Mouse (Mus musculus) intestine, embryonic 14.5 days (tissue): Measurements from ENCODE around the gene Plpp1. TPM values are rescaled to one million over a fixed set of nuclear protein-coding genes. Genes with fewer than 3 reads are reported as not detected.

Experiments
- ATAC-seq: fragments of 200-750 bp; cut with Nextera tagmentation; replicated peaks from 2 replicates; pipeline ENCODE4 v1.8.0; 2017; ENCODE audit warnings: low read depth, moderate number of reproducible peaks, moderate TSS enrichment, moderate library complexity; ENCODE audit not compliant: low FRiP score, low TSS enrichment
- DNase-seq: peaks from one replicate; pipeline ENCODE4 v3.0.0-alpha.2; 2018; ENCODE audit warnings: low spot score
- H3K27ac ChIP-seq: fragments of 300-500 bp; sonication (generic); 2 replicates; pipeline ENCODE4 v1.5.1; 2014; ENCODE audit warnings: low read depth, mild to moderate bottlenecking, control low read depth
- H3K27me3 ChIP-seq: fragments of 300-500 bp; sonication (generic); replicated peaks from 2 replicates; pipeline ENCODE4 v1.6.1; 2014; ENCODE audit warnings: low read length, control low read depth; ENCODE audit not compliant: control insufficient read depth, insufficient read depth
- H3K36me3 ChIP-seq: fragments of 300-500 bp; sonication (generic); 2 replicates; pipeline ENCODE4 v1.6.1; 2014; ENCODE audit warnings: low read length, control low read depth; ENCODE audit not compliant: control insufficient read depth, insufficient read depth
- H3K4me1 ChIP-seq: fragments of 300-500 bp; sonication (generic); replicated peaks from 2 replicates; pipeline ENCODE4 v1.6.1; 2014; ENCODE audit warnings: low read length, control low read depth, mixed read lengths; ENCODE audit not compliant: control insufficient read depth, insufficient read depth
- H3K4me2 ChIP-seq: fragments of 300-500 bp; sonication (generic); 2 replicates; pipeline ENCODE4 v1.6.1; 2014; ENCODE audit warnings: low read length
- H3K4me3 ChIP-seq: fragments of 300-500 bp; sonication (generic); 2 replicates; pipeline ENCODE4 v1.5.1; 2014; ENCODE audit warnings: low read depth, low read length, control low read depth, mixed read lengths
- H3K9ac ChIP-seq: fragments of 300-500 bp; sonication (generic); 2 replicates; pipeline ENCODE4 v1.6.1; 2014; ENCODE audit warnings: mild to moderate bottlenecking, low read length
- H3K9me3 ChIP-seq: fragments of 300-500 bp; sonication (generic); 2 replicates; pipeline ENCODE4 v1.6.1; 2016; ENCODE audit warnings: low read length, control low read depth; ENCODE audit not compliant: control insufficient read depth
- WGBS: fragments of 180-500 bp; shearing (Covaris S2); extraction: QIAGEN DNeasy Blood & Tissue Kit; methylation state at CpG from one replicate; pipeline ENCODE4 v1.1.7; 2014; 5-methylcytosine and 5-hydroxymethylcytosine counted together
- polyA plus RNA-seq: library from polyadenylated mRNA; unstranded; fragments of >200 nt; fragmentation: Nextera tagmentation; extraction: Ambion mirVana; gene quantifications from 2 replicates; pipeline ENCODE4 v1.2.1, GENCODE M21; 2014

The Plpp1 gene
- 77.6 and 83.4 TPM in 2 replicates for polyA plus RNA-seq

GRCm38 (mm10) chr13:112800597-112801380, at the start of gene Plpp1:
Gene Plpp1, plus strand, starts transcription at chr13:112800792.
- Histone ChIP-seq H3K9ac (peak within 1 kb of the TSS; percentile 81), H3K4me1 (peaks cover 21% of the 10 kb centered on the region), H3K4me3 (peak within 1 kb of the TSS; percentile 87), H3K27ac (peak within 1 kb of the TSS; percentile 93), H3K9me3 (no peaks in the 10 kb centered on the region), H3K36me3 (peaks cover 7% of the 10 kb centered on the region), H3K27me3 (no peaks in the 10 kb centered on the region), H3K4me2 (peak within 1 kb of the TSS; percentile 74)
- ATAC-seq (peak; percentile 98), DNase-seq (peak; percentile 93)
- under 1% methylated on average over 81 of the region's 83 CpGs for WGBS

- no peaks in the 10 kb centered on the region for H3K9me3 ChIP-seq
- no peak overlapping the region for H3K9ac ChIP-seq
- DNase-seq (no peak), ATAC-seq (no peak)
- H3K4me1 ChIP-seq: peaks cover 49% of the 10 kb centered on the region
- H3K27ac ChIP-seq: peak overlapping the region; percentile 81
- H3K27me3 ChIP-seq: no peaks in the 10 kb centered on the region
- 14% methylated on average over 18 of the region's 18 CpGs for WGBS
- peak overlapping the region; percentile 39 for H3K4me2 ChIP-seq
- H3K36me3 ChIP-seq: no peaks in the 10 kb centered on the region
- no peak overlapping the region for H3K4me3 ChIP-seq
Observed at GRCm38 (mm10) chr13:112751454-112752308, 48.9 kb upstream of the Plpp1 start.

- Histone ChIP-seq H3K9me3 (no peaks in the 10 kb centered on the region), H3K4me3 (no peak overlapping the region), H3K4me2 (peak overlapping the region; percentile 39), H3K27me3 (no peaks in the 10 kb centered on the region), H3K36me3 (no peaks in the 10 kb centered on the region), H3K4me1 (peaks cover 52% of the 10 kb centered on the region), H3K9ac (no peak overlapping the region), H3K27ac (peak overlapping the region; percentile 81; the same call in 1 of the 2 replicates)
- WGBS: 51% methylated on average over 11 of the region's 11 CpGs
- no peak for DNase-seq
- ATAC-seq: no peak
Observed at GRCm38 (mm10) chr13:112752309-112752975, 48.1 kb upstream of the Plpp1 start.

GRCm38 (mm10) chr13:112753522-112753921, 47.1 kb upstream of the Plpp1 start:
- WGBS: 56% methylated on average over 9 of the region's 9 CpGs
- Histone ChIP-seq H3K4me2 (no peak overlapping the region), H3K4me1 (peaks cover 60% of the 10 kb centered on the region), H3K27me3 (no peaks in the 10 kb centered on the region), H3K27ac (peak overlapping the region; percentile 47; the same call in 1 of the 2 replicates), H3K36me3 (no peaks in the 10 kb centered on the region), H3K9me3 (no peaks in the 10 kb centered on the region), H3K4me3 (no peak overlapping the region), H3K9ac (no peak overlapping the region)
- ATAC-seq: no peak
- no peak for DNase-seq

DNA sequence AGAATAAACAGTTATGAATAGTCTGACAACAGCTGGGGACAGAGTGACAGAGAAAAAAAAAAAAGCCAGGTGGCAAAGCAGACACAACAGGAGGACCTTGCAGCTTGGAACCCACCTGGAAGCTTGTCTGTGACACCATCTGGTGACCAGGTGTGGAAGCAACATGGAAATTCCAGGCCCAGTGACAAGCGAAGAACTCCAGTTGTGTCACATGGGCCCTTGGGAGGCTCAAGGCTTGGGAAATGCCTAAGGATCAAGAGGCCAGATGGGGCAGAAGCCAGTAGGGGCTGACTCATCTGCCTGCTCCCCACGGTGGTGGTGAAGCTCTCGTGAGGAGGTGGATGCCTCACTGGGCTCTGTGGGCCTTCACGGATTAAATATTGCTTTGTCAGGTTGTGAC, 45.7 kb upstream of the Plpp1 start:
- Histone ChIP-seq H3K27ac (peak overlapping the region; percentile 90), H3K4me2 (no peak overlapping the region), H3K36me3 (no peaks in the 10 kb centered on the region), H3K27me3 (no peaks in the 10 kb centered on the region), H3K4me3 (no peak overlapping the region), H3K4me1 (peaks cover 70% of the 10 kb centered on the region), H3K9ac (no peak overlapping the region), H3K9me3 (no peaks in the 10 kb centered on the region)
- no peak for DNase-seq
- WGBS: 31% methylated on average over 4 of the region's 4 CpGs
- ATAC-seq: no peak

GRCm38 (mm10) chr13:112755507-112756010, 45.0 kb upstream of the Plpp1 start:
- DNase-seq (no peak), ATAC-seq (peak; percentile 67)
- H3K27me3 ChIP-seq: no peaks in the 10 kb centered on the region
- peak overlapping the region; percentile 90 for H3K27ac ChIP-seq
- H3K4me2 ChIP-seq: peak overlapping the region; percentile 16; the same call in 1 of the 2 replicates
- no peak overlapping the region for H3K9ac ChIP-seq
- no peaks in the 10 kb centered on the region for H3K9me3 ChIP-seq
- no peaks in the 10 kb centered on the region for H3K36me3 ChIP-seq
- peaks cover 77% of the 10 kb centered on the region for H3K4me1 ChIP-seq
- no peak overlapping the region for H3K4me3 ChIP-seq
- WGBS: 33% methylated on average over 11 of the region's 11 CpGs

DNA sequence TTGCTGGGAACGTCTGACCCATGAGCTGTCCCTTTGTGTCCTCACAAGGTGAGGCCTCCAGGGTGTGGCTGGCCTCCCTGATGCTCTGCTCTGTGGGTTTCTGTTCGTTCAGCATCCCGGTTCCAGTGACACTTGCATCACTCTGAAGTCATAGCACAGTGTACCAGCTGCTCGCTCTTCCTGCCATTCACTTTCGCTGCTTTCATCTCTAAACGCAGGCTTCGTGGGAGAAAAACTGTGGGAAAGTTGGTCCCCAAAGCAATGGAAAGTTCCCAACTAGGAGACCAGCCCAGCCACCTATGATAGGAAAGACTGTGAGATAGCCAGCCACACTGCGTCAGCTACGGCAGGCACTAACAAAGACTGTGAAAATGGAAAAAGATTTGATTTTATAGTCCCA, 43.2 kb upstream of the Plpp1 start:
- H3K9ac ChIP-seq: no peak overlapping the region
- H3K4me1 ChIP-seq: peaks cover 75% of the 10 kb centered on the region
- no peak overlapping the region for H3K4me2 ChIP-seq
- DNase-seq: no peak
- H3K4me3 ChIP-seq: no peak overlapping the region
- no peaks in the 10 kb centered on the region for H3K9me3 ChIP-seq
- ATAC-seq: no peak
- H3K27ac ChIP-seq: no peak overlapping the region
- H3K27me3 ChIP-seq: no peaks in the 10 kb centered on the region
- 78% methylated on average over 9 of the region's 9 CpGs for WGBS
- no peaks in the 10 kb centered on the region for H3K36me3 ChIP-seq

DNA sequence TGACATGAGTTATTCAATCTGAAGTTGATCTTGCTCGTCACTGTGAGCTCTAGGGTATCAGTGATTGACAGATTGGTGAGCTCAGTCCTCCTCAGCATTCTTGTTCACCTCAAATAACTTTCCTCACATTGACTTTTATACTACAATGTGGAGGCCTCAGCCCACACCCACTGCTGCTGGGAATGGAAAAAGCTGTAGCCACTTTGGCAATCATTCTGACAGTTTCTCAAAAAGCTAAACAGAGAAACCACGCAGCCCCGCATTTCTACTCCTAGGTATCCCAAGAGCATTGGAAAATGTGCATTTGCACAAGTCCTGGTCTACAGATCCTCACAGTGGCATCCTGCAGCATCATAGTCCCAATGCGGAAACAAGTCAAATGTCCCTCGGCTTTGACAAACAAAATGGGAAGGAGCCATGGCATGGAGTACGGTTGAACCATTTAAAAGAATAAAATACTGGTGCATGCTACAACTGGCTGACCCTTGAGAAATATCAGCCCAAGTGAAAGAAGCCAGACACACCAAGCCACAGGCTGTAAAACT, 42.0 kb upstream of the Plpp1 start:
- no peaks in the 10 kb centered on the region for H3K27me3 ChIP-seq
- DNase-seq (no peak), ATAC-seq (no peak)
- no peaks in the 10 kb centered on the region for H3K36me3 ChIP-seq
- peaks cover 65% of the 10 kb centered on the region for H3K4me1 ChIP-seq
- no peak overlapping the region for H3K4me2 ChIP-seq
- no peak overlapping the region for H3K4me3 ChIP-seq
- peak overlapping the region; percentile 25; the same call in 1 of the 2 replicates for H3K27ac ChIP-seq
- no peak overlapping the region for H3K9ac ChIP-seq
- 49% methylated on average over 6 of the region's 6 CpGs for WGBS
- H3K9me3 ChIP-seq: no peaks in the 10 kb centered on the region
